Mouse (Mus musculus): Measurements from ENCODE around the gene Nln. TPM values are rescaled to one million over a fixed set of nuclear protein-coding genes. Genes with fewer than 3 reads are reported as not detected.
A peak's percentile ranks its signal among the peaks of the same experiment; 100 is the strongest.

Gene Nln
- total RNA-seq, 2 experiments from 2014 or later, result 20.6 to 20.7 TPM

- no peak overlapping the region for H3K27ac ChIP-seq
- TF ChIP-seq CTCF (conservative IDR thresholded peaks at IDR 0.05), result peak; percentile 45
- DNase-seq (ENCODE audit: low spot score in 2 of 2), result no peak
- H3K4me3 ChIP-seq, result no peak overlapping the region
Measured at GRCm38 (mm10) chr13:104113782-104114181, 4.4 kb upstream of the Nln start.

- peak overlapping the region; percentile 21; the same call in 1 of the 2 replicates for H3K4me3 ChIP-seq
- H3K27ac ChIP-seq, result peak overlapping the region; percentile 95; the same call in 1 of the 2 replicates
- peak; percentile 10 to 21 for DNase-seq (ENCODE audit: low spot score in 2 of 2)
- TF ChIP-seq CTCF (conservative IDR thresholded peaks at IDR 0.05), result no peak
Measured at GRCm38 (mm10) chr13:104112266-104112900, 3.0 kb upstream of the Nln start.

GRCm38 (mm10) chr13:104110526-104110925 is 1.1 kb upstream of the Nln start:
- no peak for TF ChIP-seq CTCF (conservative IDR thresholded peaks at IDR 0.05)
- no peak for DNase-seq (ENCODE audit: low spot score in 2 of 2)
- peak overlapping the region; percentile 95 for H3K27ac ChIP-seq
- H3K4me3 ChIP-seq, result peak overlapping the region; percentile 99

GRCm38 (mm10) chr13:104109816-104110521 is 555 bp upstream of the Nln start:
- TF ChIP-seq CTCF (conservative IDR thresholded peaks at IDR 0.05), result no peak
- DNase-seq (ENCODE audit: low spot score in 2 of 2), result peak; percentile 46 to 64
- peak overlapping the region; percentile 99 for H3K4me3 ChIP-seq
- H3K27ac ChIP-seq, result peak overlapping the region; percentile 95

- H3K27ac ChIP-seq, result peak overlapping the region; percentile 95
- DNase-seq (ENCODE audit: low spot score in 2 of 2), result peak in 1 of 2 experiments; percentile 31
- peak overlapping the region; percentile 99 for H3K4me3 ChIP-seq
- no peak for TF ChIP-seq CTCF (conservative IDR thresholded peaks at IDR 0.05)
Measured at GRCm38 (mm10) chr13:104108651-104109287, 645 bp downstream of the Nln start.

GRCm38 (mm10) chr13:104101606-104102235 is 7.7 kb downstream of the Nln start:
- no peak for TF ChIP-seq CTCF (conservative IDR thresholded peaks at IDR 0.05)
- no peak for DNase-seq (ENCODE audit: low spot score in 2 of 2)
- no peak overlapping the region for H3K27ac ChIP-seq
- H3K4me3 ChIP-seq, result no peak overlapping the region

GRCm38 (mm10) chr13:104100416-104100815 is 9.0 kb downstream of the Nln start:
- DNase-seq (ENCODE audit: low spot score in 2 of 2), result no peak
- no peak overlapping the region for H3K4me3 ChIP-seq
- H3K27ac ChIP-seq, result no peak overlapping the region
- TF ChIP-seq CTCF (conservative IDR thresholded peaks at IDR 0.05), result peak; percentile 28

- no peak for TF ChIP-seq CTCF (conservative IDR thresholded peaks at IDR 0.05)
- Histone ChIP-seq H3K4me3 (no peak overlapping the region), H3K27ac (no peak overlapping the region)
- no peak for DNase-seq (ENCODE audit: low spot score in 2 of 2)
Measured at GRCm38 (mm10) chr13:104097190-104097589, 12.2 kb downstream of the Nln start.

GRCm38 (mm10) chr13:104095955-104096354 is 13.5 kb downstream of the Nln start:
- Histone ChIP-seq H3K4me3 (no peak overlapping the region), H3K27ac (no peak overlapping the region)
- no peak for DNase-seq (ENCODE audit: low spot score in 2 of 2)
- TF ChIP-seq CTCF (conservative IDR thresholded peaks at IDR 0.05), result no peak

- DNase-seq (ENCODE audit: low spot score in 2 of 2), result no peak
- H3K27ac ChIP-seq, result no peak overlapping the region
- TF ChIP-seq CTCF (conservative IDR thresholded peaks at IDR 0.05), result no peak
Measured at GRCm38 (mm10) chr13:104094531-104095385, 14.7 kb downstream of the Nln start.

GRCm38 (mm10) chr13:104091734-104092133 is 17.7 kb downstream of the Nln start:
- no peak overlapping the region for H3K27ac ChIP-seq
- no peak for TF ChIP-seq CTCF (conservative IDR thresholded peaks at IDR 0.05)
- no peak overlapping the region for H3K4me3 ChIP-seq
- DNase-seq (ENCODE audit: low spot score in 2 of 2), result no peak

More at GRCm38 (mm10) chr13:104094531-104095385, 14.7 kb downstream of the Nln start:
- H3K4me3 ChIP-seq, result no peak overlapping the region

GRCm38 (mm10) chr13:104089387-104089786 is 20.0 kb downstream of the Nln start:
- no peak overlapping the region for H3K27ac ChIP-seq
- no peak overlapping the region for H3K4me3 ChIP-seq
- TF ChIP-seq CTCF (conservative IDR thresholded peaks at IDR 0.05), result peak; percentile 91
- peak in 1 of 2 experiments; percentile 27 for DNase-seq (ENCODE audit: low spot score in 2 of 2)

All from layer of hippocampus, adult 2 months (tissue).